Mouse (Mus musculus) ZHBTc4 (cell line): ENCODE results near the gene Prnd.
A peak's percentile ranks its signal among the peaks of the same experiment; 100 is the strongest.

Source experiments
- DNase-seq: peaks from one replicate; pipeline ENCODE4 v3.0.0-alpha.2; 2011; ENCODE audit warnings: low read depth, low spot score

Prnd gene

GRCm38 (mm10) chr2:131950598-131951095 is at the start of gene Prnd:
TSS of gene Prnd (plus strand) at chr2:131950861.
- DNase-seq = peak; percentile 71

GRCm38 (mm10) chr2:131902423-131902822 is 48.2 kb upstream of the Prnd start:
- no peak for DNase-seq

GRCm38 (mm10) chr2:131902867-131903266 is 47.8 kb upstream of the Prnd start:
- peak; percentile 47 for DNase-seq

GRCm38 (mm10) chr2:131905025-131905424 is 45.6 kb upstream of the Prnd start:
- DNase-seq = no peak

- no peak for DNase-seq
Observed at GRCm38 (mm10) chr2:131905776-131906175, 44.9 kb upstream of the Prnd start.

GRCm38 (mm10) chr2:131906266-131906665 is 44.4 kb upstream of the Prnd start:
- DNase-seq = no peak

- DNase-seq = no peak
Observed at GRCm38 (mm10) chr2:131906846-131907245, 43.8 kb upstream of the Prnd start.

GRCm38 (mm10) chr2:131907311-131907710 is 43.4 kb upstream of the Prnd start:
- no peak for DNase-seq

GRCm38 (mm10) chr2:131908351-131908861 is 42.3 kb upstream of the Prnd start:
- no peak for DNase-seq

GRCm38 (mm10) chr2:131908906-131909305 is 41.8 kb upstream of the Prnd start:
- DNase-seq = no peak

- peak; percentile 95 for DNase-seq
Observed at GRCm38 (mm10) chr2:131909683-131910572, 40.7 kb upstream of the Prnd start, which contains the start of the genes Prnp and Prn. TSS of gene Prnp (plus strand) at chr2:131909928. TSS of gene Prn (plus strand) at chr2:131909957.

- DNase-seq = no peak
Observed at GRCm38 (mm10) chr2:131910847-131911246, 39.8 kb upstream of the Prnd start.

- DNase-seq = no peak
Observed at GRCm38 (mm10) chr2:131911341-131911740, 39.3 kb upstream of the Prnd start.

- no peak for DNase-seq
Observed at GRCm38 (mm10) chr2:131912526-131913258, 38.0 kb upstream of the Prnd start.

GRCm38 (mm10) chr2:131932275-131932902 is 18.3 kb upstream of the Prnd start:
- DNase-seq = no peak

GRCm38 (mm10) chr2:131933013-131933412 is 17.6 kb upstream of the Prnd start:
- DNase-seq = no peak

GRCm38 (mm10) chr2:131933598-131933997 is 17.1 kb upstream of the Prnd start:
- no peak for DNase-seq

- no peak for DNase-seq
Observed at GRCm38 (mm10) chr2:131934243-131934642, 16.4 kb upstream of the Prnd start.

GRCm38 (mm10) chr2:131935390-131936105 is 15.1 kb upstream of the Prnd start:
- DNase-seq = peak; percentile 74

GRCm38 (mm10) chr2:131936410-131936809 is 14.3 kb upstream of the Prnd start:
- no peak for DNase-seq
